Mouse (Mus musculus) large intestine, adult 2 months (tissue): ENCODE data around the gene Aifm2. TPM values are rescaled to one million over a fixed set of nuclear protein-coding genes. Genes with fewer than 3 reads are reported as not detected.

ENCODE experiments used
- DNase-seq: peaks from one replicate; pipeline ENCODE4 v3.0.0-alpha.2; 2012; ENCODE audit warnings: low read depth, low spot score
- WGBS: fragments of 180-500 bp; shearing (Covaris S2); methylation state at CpG from one replicate; pipeline ENCODE4 v1.1.7; 2018; 5-methylcytosine and 5-hydroxymethylcytosine counted together
- polyA plus RNA-seq: library from polyadenylated mRNA; depleted of rRNA; stranded (reverse); fragments of >200 nt; gene quantifications from 2 replicates; pipeline ENCODE4 v1.2.3, GENCODE M21; 2012

Aifm2 gene
- polyA plus RNA-seq, 1 experiment, result 9.8 TPM

GRCm38 (mm10) chr10:61715462-61715837, 387 bp downstream of the Aifm2 start:
- no peak for DNase-seq
- 3% methylated on average over 11 of the region's 11 CpGs for WGBS

DNA sequence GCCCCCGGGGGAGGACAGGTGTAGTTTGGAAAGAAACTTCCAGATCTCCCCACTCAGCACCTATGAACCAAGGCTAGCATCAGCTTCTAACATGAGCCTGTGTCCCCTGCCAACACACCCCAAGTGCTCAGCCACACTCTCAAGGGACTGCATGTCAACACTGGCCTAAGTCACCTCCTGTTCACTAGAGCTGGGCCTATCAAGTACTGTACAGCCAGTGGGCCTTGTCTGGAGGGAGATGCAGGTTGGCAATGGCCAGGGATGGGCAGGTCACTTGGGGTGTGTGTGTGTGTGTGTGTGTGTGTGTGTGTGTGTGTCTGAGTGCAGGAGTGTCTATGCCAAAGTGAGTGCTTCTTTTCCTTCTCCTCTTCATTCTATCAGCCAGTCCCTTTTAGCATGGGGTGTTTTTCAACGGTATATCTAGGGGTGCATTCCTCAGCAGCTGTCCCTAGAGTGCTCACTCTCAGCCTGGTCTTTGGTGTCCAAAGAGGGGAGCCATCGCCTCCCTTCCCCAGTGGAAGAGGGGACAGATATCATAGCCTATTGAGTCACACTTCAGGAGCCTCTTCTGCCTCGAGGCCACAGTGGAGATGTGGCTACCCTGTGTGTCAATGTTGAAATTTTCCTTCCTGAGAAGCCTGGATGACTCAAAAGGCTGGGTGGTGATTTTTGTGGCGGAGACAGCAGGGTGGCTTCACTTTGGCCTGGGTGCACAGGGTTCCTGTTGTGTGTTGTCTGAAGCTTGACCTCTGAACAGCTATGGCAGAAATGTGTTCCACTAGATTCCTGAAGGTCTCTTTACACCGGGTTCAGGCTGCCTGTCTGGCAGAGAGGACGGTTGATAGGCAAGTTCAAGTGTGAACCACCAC, 1.2 kb downstream of the Aifm2 start:
- no peak for DNase-seq

GRCm38 (mm10) chr10:61717406-61718296, 2.6 kb downstream of the Aifm2 start:
- no peak for DNase-seq
- 84% methylated on average over 12 of the region's 12 CpGs for WGBS

More for the DNA sequence above, 1.2 kb downstream of the Aifm2 start:
- WGBS, result 66% methylated on average over 7 of the region's 7 CpGs

DNA sequence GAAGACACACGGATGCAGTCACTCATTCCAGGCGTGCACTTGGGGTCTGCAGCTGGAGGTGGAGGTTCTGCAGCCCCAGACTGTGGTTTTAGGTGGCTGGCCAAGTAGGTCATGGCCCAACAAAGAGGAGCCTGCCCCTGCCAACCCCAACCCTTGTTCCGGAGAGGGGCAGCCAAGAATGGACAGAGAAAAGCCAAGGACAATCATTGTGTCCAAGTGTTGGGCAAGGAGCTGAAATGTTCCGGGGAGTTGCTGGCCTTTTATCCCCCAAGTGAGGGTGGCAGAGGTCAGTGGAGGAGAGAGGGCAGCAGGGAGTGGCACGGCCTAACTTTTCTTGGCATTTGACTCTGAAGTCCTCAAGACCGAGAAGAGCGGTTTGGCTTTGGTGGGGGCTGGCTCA, 5.3 kb downstream of the Aifm2 start:
- DNase-seq, result no peak
- 86% methylated on average over 7 of the region's 7 CpGs for WGBS

DNA sequence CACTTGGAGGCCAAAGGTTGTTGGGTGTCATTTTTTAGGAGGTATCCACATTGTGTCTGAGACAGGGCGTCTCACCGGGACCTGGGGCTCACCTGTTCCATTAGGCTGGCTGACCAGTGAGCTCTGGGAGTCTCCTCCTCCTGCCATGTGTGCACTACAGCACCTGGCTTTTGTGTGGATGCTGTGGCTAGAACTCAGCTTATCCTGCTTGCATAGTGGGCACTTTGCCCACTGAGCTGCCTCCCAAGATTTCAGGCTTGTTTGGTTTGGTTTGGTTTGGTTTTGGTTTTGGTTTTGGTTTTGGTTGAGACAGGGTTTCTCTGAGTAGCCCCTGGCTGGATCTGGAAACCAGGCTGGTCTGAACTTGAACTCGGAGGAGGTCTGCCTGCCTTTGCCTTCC, 7.2 kb downstream of the Aifm2 start:
- 38% methylated on average over 3 of the region's 3 CpGs for WGBS
- DNase-seq, result no peak

DNA sequence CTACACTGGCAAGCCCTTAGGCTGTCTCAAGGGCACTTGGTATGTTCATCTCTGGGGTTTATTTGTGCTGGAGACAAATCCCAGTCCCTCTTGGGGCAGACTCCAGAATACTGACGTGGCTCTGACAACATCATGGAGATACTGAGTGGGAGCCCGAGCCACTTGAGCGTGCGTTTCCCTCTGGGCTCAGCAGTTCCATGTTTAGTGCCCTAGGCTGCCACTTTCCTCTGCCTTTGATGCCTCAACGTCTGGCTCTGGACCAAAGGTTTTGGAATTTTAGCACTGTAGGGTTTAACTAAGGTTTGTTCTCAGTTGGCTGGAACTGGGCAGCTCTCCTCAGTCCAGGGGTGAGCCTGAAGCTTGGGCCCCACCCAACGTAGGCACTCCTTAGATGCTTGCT, 8.2 kb downstream of the Aifm2 start:
- WGBS, result 67% methylated on average over 6 of the region's 6 CpGs

GRCm38 (mm10) chr10:61729181-61729580, 14.1 kb downstream of the Aifm2 start:
- 79% methylated on average over 11 of the region's 11 CpGs for WGBS

More for the DNA sequence above, 8.2 kb downstream of the Aifm2 start:
- no peak for DNase-seq

DNA sequence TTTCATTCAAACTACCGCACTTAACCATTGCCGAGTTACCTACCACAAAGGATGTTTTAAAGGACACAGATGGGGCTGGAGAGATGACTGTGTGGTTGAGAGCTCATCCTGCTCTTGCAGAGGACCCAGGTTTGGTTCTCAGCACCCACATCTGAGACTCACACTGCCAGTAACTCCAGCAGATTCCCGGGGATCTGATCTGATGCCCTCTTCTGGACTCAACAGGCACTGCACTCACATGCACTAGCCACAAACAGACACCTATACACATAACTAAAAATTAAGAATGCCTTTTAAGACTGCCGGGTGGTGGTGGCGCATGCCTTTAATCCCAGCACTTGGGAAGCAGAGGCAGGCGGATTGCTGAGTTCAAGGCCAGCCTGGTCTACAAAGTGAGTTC, 15.1 kb downstream of the Aifm2 start:
- 96% methylated on average over 6 of the region's 6 CpGs for WGBS
- no peak for DNase-seq

More at GRCm38 (mm10) chr10:61729181-61729580, 14.1 kb downstream of the Aifm2 start:
- DNase-seq, result no peak

DNA sequence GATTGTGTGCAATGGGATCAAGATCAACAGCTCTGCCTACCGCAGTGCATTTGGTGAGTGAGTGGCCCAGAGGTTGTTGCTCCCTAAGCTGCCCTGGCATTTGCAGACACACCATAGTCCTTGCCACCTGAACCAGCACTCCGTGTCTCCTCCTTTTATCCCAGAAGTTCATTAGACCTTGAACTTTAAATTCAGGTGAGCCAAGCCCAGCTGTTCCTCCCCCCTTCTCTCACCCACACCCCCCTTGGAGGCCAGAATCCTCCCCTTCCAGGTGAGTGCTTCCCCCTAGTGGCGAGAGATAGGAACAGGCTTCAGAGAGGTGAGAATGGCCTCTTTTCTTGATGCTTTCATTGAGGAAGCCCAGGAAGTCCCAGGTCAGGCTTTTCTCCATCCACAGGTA, 19.3 kb downstream of the Aifm2 start:
- DNase-seq, result peak; percentile 31
- 22% methylated on average over 3 of the region's 3 CpGs for WGBS

DNA sequence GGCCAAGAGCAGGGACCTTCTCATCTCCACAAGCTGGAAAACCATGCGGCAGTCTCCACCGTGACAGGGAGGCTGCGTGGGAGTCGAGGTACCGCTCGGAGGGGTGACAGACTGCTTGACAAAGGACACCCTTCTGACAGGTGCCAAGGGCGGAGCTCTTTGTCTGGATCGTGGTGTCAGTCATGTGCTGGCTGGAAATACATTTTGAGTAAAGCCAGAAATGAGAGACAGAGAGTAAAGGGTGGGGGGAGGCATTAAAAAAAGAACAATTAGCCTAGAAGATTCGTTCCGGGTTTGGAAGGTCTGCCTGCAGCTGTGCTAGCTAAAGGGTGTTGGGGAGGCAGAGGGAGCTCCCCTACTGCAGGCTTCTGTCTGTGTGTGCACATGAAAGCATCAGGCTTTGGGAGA, 21.6 kb downstream of the Aifm2 start:
- WGBS, result 74% methylated on average over 10 of the region's 10 CpGs
- DNase-seq, result no peak

- WGBS, result 90% methylated on average over 1 of the region's 1 CpGs
- DNase-seq, result no peak
Observed at GRCm38 (mm10) chr10:61737537-61737936, 22.5 kb downstream of the Aifm2 start.

DNA sequence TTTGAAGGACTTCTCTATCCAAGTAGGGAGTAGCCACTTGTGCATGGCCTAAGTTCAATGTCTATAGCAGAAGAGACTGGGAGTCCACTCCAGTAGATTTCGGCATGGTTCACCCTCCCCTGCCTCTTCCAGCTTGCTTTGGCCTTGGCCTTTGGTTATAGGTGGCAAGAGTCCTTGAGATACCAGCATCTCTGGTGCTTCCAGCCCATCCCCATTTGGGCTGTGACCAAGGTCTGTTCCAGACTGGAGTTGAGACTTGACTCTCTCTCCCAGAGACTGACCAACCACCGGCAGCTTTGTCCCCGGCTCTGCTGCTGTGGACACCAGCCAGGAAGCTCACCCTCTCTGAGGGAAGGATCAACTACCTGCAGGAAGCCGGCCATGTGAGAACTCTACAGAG, 23.1 kb downstream of the Aifm2 start:
- 89% methylated on average over 4 of the region's 4 CpGs for WGBS
- no peak for DNase-seq

- 78% methylated on average over 1 of the region's 1 CpGs for WGBS
- DNase-seq, result no peak
Observed at GRCm38 (mm10) chr10:61741306-61741705, 26.2 kb downstream of the Aifm2 start.

GRCm38 (mm10) chr10:61741873-61742272, 26.8 kb downstream of the Aifm2 start:
- WGBS, result 82% methylated on average over 4 of the region's 4 CpGs
- no peak for DNase-seq

GRCm38 (mm10) chr10:61742336-61742735, 27.3 kb downstream of the Aifm2 start:
- DNase-seq, result no peak
- 94% methylated on average over 8 of the region's 8 CpGs for WGBS

DNA sequence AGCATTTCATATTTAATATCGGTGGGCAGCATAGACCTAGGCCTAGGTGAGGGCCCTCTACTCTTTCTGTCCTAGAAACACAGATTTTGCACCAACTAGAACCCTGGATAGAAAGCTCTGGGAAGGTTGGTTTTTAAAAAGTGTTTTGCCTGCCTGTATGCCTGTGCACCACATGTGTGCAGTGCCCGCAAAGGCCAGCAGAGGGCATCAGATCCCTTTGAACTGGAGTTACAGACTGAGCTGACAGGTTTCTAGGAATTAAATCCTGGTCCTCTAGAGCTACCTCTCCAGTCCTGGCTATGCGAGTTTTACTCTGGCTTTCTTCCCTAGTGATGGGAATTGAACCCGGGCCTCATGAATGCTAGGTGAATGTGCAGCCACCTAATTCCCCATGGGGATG, 30.1 kb downstream of the Aifm2 start:
- DNase-seq, result no peak
- 91% methylated on average over 4 of the region's 4 CpGs for WGBS

DNA sequence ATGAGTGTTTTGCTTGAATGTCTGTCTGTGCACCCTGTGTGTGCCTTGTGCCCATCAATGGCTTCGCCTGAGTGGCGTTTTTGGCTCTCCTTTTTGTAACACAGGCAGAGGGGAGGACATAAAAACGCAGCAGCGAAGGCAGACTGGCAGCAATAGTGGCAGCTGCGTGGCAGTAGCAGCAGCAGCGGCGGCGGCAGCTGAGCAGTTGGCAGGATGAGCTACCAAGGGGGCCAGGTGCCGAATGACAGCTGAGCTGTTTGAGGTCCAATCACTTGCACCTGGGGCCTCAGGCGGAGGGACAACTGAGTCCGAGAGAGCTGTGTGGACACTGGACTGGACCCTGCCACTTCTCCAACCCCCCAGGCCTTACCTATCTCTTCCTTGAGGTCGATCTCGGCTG, 32.2 kb downstream of the Aifm2 start:
- 95% methylated on average over 13 of the region's 13 CpGs for WGBS

DNA sequence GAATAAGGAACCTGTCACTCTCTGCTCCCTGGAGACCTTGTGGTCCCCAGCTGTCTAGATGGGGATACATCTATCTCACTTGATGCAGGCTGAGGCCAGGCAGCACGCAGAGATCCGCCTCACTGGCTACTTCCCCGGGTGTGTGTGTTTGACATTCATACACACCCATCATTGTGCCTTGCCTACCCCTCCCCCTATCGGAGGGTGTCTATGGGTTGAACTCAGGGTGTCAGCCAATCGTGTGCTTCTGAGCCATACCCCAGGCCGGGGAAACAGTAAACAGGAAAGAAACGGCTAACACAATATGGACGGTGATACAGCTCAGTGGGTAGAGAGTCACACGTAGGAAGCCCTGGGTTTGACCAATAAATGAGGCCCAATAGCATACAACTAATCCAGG, 35.0 kb downstream of the Aifm2 start:
- WGBS, result 50% methylated on average over 9 of the region's 9 CpGs
- DNase-seq, result no peak

More for the DNA sequence above, 32.2 kb downstream of the Aifm2 start:
- no peak for DNase-seq

- WGBS, result 66% methylated on average over 20 of the region's 20 CpGs
- no peak for DNase-seq
Observed at GRCm38 (mm10) chr10:61751534-61752219, 36.6 kb downstream of the Aifm2 start.

GRCm38 (mm10) chr10:61753071-61753470, 38.0 kb downstream of the Aifm2 start:
- 95% methylated on average over 23 of the region's 23 CpGs for WGBS

More at GRCm38 (mm10) chr10:61753071-61753470, 38.0 kb downstream of the Aifm2 start:
- DNase-seq, result no peak
